Mouse (Mus musculus) cerebellum, postnatal 25 days (tissue): ENCODE results near the gene Khk.

Experiments
- DNase-seq, 2 experiments: peaks; one replicate each; pipeline ENCODE4 v3.0.0; 2021; ENCODE audit warnings: mixed read lengths in 2 of 2

Gene Khk

GRCm38 (mm10) chr5:30974870-30975656 lies 53.8 kb downstream of the Khk start:
- DNase-seq, result no peak
